In the genomic region with DNA sequence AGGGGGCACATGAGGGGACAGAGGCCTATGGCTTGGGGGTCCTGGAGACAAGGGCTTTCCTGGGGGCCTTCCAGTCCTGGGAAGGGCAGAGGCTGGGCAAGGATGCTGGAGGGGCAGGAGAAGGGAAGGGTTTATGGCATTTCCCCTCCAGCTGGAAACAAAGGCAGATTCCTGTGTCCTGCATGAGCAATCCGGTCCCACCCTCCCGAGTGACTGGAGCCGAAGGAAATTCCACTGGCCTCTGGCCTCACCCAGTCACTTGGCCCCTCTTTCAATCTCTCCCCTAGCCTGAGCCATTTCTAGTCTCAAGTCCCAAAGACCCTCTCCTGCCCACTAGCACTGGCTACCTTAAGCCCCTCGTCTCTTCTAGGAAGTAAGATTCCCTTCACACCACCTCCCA, we compare ENCODE assay signal across 15 mouse cellular contexts. TPM values are rescaled to one million over a fixed set of nuclear protein-coding genes. Genes with fewer than 3 reads are reported as not detected.
A peak's percentile ranks its signal among the peaks of the same experiment; 100 is the strongest.
DNase-seq lines count a peak whose midpoint lies in the region; ATAC-seq and TF ChIP-seq lines count a peak whose summit lies in the region.
"Had no signal": no experiment of that assay in that cellular context is flagged by ENCODE, and none has a peak within 500 bp of the region (broad histone marks: within the 10 kb centered on the region; RNA-seq: fewer than 3 reads in every experiment).

No protein-coding gene starts in this region.

- WGBS in cerebellum, adult 2 months = 63% methylated on average over 4 of the region's 4 CpGs
- 43% methylated on average over 4 of the region's 4 CpGs for WGBS in limb, embryonic 15.5 days

- intact Hi-C loops in heart, postnatal 36 days (cut with DNase I) = no loop called here

- peaks cover 7% of the 10 kb centered on the region for H3K9me3 ChIP-seq in E14TG2a.4 (ENCODE audit: low read length)
- H3K9me3 ChIP-seq in limb, embryonic 15.5 days = no peaks in the 10 kb centered on the region
- H3K9me3 ChIP-seq: liver, embryonic 15.5 days; stomach, embryonic 15.5 days had no signal

- no peak for TF ChIP-seq POLR2A in cerebellum, adult 2 months (IDR thresholded peaks at IDR 0.05; ENCODE audit: borderline replicate concordance, insufficient read depth, low read length)

- DNase-seq in cerebellum, adult 2 months = no peak
- DNase-seq in cerebellum, postnatal 25 days = no peak
- DNase-seq in heart, postnatal 36 days = peak; percentile 49 to 60
- DNase-seq in cerebellum, postnatal 14 days = no peak
- DNase-seq in layer of hippocampus, adult 8-10 months (ENCODE audit: low spot score in 2 of 2) = no peak
- DNase-seq: adrenal gland, adult 8-10 months; cerebellum, adult 11-12 months had no signal

- no peaks in the 10 kb centered on the region for H3K27me3 ChIP-seq in cerebellum, adult 2 months (ENCODE audit: control insufficient read depth, insufficient read depth, low read length)
- peaks cover 50% of the 10 kb centered on the region for H3K27me3 ChIP-seq in E14TG2a.4 (ENCODE audit: insufficient read depth, low read length)
- peaks cover 3% of the 10 kb centered on the region; the same call in 1 of the 2 replicates for H3K27me3 ChIP-seq in limb, embryonic 15.5 days
- H3K27me3 ChIP-seq: stomach, embryonic 15.5 days had no signal

- no peaks in the 10 kb centered on the region; the same call in 1 of the 2 replicates for H3K4me1 ChIP-seq in cerebellum, adult 2 months (ENCODE audit: control insufficient read depth, insufficient read depth, low read length)
- peaks cover 60% of the 10 kb centered on the region for H3K4me1 ChIP-seq in E14TG2a.4 (replicated peaks; ENCODE audit: low read depth, low read length)
- H3K4me1 ChIP-seq in limb, embryonic 15.5 days = peaks cover 29% of the 10 kb centered on the region

- no peak for TF ChIP-seq CTCF in cerebellum, adult 2 months (IDR thresholded peaks at IDR 0.05; ENCODE audit: borderline replicate concordance, insufficient read depth, low read depth, low read length)
- no peak for TF ChIP-seq CTCF in E14TG2a.4 (conservative IDR thresholded peaks at IDR 0.05; ENCODE audit: low read length)

- no peak overlapping the region for H3K4me2 ChIP-seq in limb, embryonic 15.5 days
- H3K4me2 ChIP-seq: liver, embryonic 15.5 days; stomach, embryonic 15.5 days had no signal

- H3K36me3 ChIP-seq in E14TG2a.4 (ENCODE audit: insufficient read depth, low read length) = no peaks in the 10 kb centered on the region
- no peaks in the 10 kb centered on the region for H3K36me3 ChIP-seq in limb, embryonic 15.5 days
- H3K36me3 ChIP-seq: liver, embryonic 15.5 days; stomach, embryonic 15.5 days had no signal

- H3K27ac ChIP-seq in cerebellum, adult 2 months (ENCODE audit: insufficient read depth, low read length) = peak overlapping the region; percentile 64; the same call in 1 of the 2 replicates
- peak overlapping the region; percentile 43; the same call in 1 of the 2 replicates for H3K27ac ChIP-seq in limb, embryonic 15.5 days
- H3K27ac ChIP-seq: liver, embryonic 15.5 days; stomach, embryonic 15.5 days had no signal

- H3K9ac ChIP-seq in limb, embryonic 15.5 days = no peak overlapping the region
- H3K9ac ChIP-seq: liver, embryonic 15.5 days; stomach, embryonic 15.5 days had no signal

- ATAC-seq in limb, embryonic 15.5 days (ENCODE audit: insufficient number of reproducible peaks, low FRiP score, low TSS enrichment, low read depth) = no peak
- no peak for ATAC-seq in erythroid progenitor cell, adult 5-6 weeks (replicated peaks; ENCODE audit: low FRiP score, poor library complexity, severe bottlenecking)

- no peak overlapping the region for H3K4me3 ChIP-seq in cerebellum, adult 2 months (replicated peaks; ENCODE audit: insufficient read depth, low read depth, low read length)
- 0 out of 2 replicates have a peak overlapping the region, but pooled peaks have one; percentile 14 for H3K4me3 ChIP-seq in E14TG2a.4 (replicated peaks; ENCODE audit: low read length)
- H3K4me3 ChIP-seq in limb, embryonic 15.5 days = no peak overlapping the region
- H3K4me3 ChIP-seq: erythroblast, embryonic 14.5 days; liver, embryonic 15.5 days; stomach, embryonic 15.5 days had no signal

RNA-seq across cellular contexts. Expression of a gene that starts 5.1 kb away (rescaled TPM):
- 15.3 and 17.2 TPM in 2 replicates for polyA plus RNA-seq in cerebellum, adult 2 months (2012; rRNA removed)
- total RNA-seq in heart, postnatal 36 days (2021) = 10 to 100 TPM; 22.3 to 31.1 TPM
- 16.3 and 17.7 TPM in 2 replicates for polyA plus RNA-seq in limb, embryonic 15.5 days (2015; fragmentation: Nextera tagmentation; extraction: Ambion mirVana)
- 1.1 and 23.1 TPM in 2 replicates for total RNA-seq in erythroid progenitor cell, adult 5-6 weeks (2015; ENCODE audit: low replicate concordance)
- total RNA-seq in erythroid progenitor cell, adult 5-6 weeks (2017; ENCODE audit: low replicate concordance) = 0.08 and 1.3 TPM in 2 replicates
- 10 to 100 TPM; 14.1 to 16.5 (median 14.9) TPM for total RNA-seq in layer of hippocampus, adult 8-10 months (2022)
- polyA plus RNA-seq: erythroblast, embryonic 14.5 days had no signal

RNA-seq across cellular contexts. Expression of a gene that starts 7.6 kb away (rescaled TPM):
- 0.10 and 0.33 TPM in 2 replicates for polyA plus RNA-seq in cerebellum, adult 2 months (2012; rRNA removed)
- total RNA-seq in heart, postnatal 36 days (2021) = not detected
- not detected in 2 replicates for polyA plus RNA-seq in limb, embryonic 15.5 days (2015; fragmentation: Nextera tagmentation; extraction: Ambion mirVana)
- total RNA-seq in erythroid progenitor cell, adult 5-6 weeks (2015; ENCODE audit: low replicate concordance) = not detected in 2 replicates
- not detected in 2 replicates for total RNA-seq in erythroid progenitor cell, adult 5-6 weeks (2017; ENCODE audit: low replicate concordance)
- total RNA-seq in layer of hippocampus, adult 8-10 months (2022) = under 1 TPM in 1 of 4 experiments, not detected in 3; 0.25 TPM
- total RNA-seq: layer of hippocampus, postnatal 25 days had no signal
- polyA plus RNA-seq: erythroblast, embryonic 14.5 days; gonadal fat pad, adult 2 months; liver, embryonic 15.5 days; stomach, embryonic 15.5 days had no signal

RNA-seq across cellular contexts. Expression of a gene that starts 44.8 kb away (rescaled TPM):
- 2.5 and 2.7 TPM in 2 replicates for polyA plus RNA-seq in cerebellum, adult 2 months (2012; rRNA removed)
- total RNA-seq in heart, postnatal 36 days (2021) = 1 to 10 TPM; 1.4 to 2.2 TPM
- 0.09 and 0.12 TPM in 2 replicates for polyA plus RNA-seq in limb, embryonic 15.5 days (2015; fragmentation: Nextera tagmentation; extraction: Ambion mirVana)
- total RNA-seq in erythroid progenitor cell, adult 5-6 weeks (2015; ENCODE audit: low replicate concordance) = not detected in 2 replicates
- total RNA-seq in erythroid progenitor cell, adult 5-6 weeks (2017; ENCODE audit: low replicate concordance) = not detected in 2 replicates
- total RNA-seq in layer of hippocampus, adult 8-10 months (2022) = 1 to 10 TPM; 1.3 to 2.4 (median 1.8) TPM
- polyA plus RNA-seq: erythroblast, embryonic 14.5 days had no signal

RNA-seq across cellular contexts. Expression of a gene that starts 50.7 kb away (rescaled TPM):
- polyA plus RNA-seq in cerebellum, adult 2 months (2012; rRNA removed) = 54.5 and 55.2 TPM in 2 replicates
- 10 to 100 TPM; 12.6 to 14.6 TPM for total RNA-seq in heart, postnatal 36 days (2021)
- polyA plus RNA-seq in limb, embryonic 15.5 days (2015; fragmentation: Nextera tagmentation; extraction: Ambion mirVana) = 8.4 and 10.9 TPM in 2 replicates
- total RNA-seq in erythroid progenitor cell, adult 5-6 weeks (2015; ENCODE audit: low replicate concordance) = 0.84 and 1.8 TPM in 2 replicates
- total RNA-seq in erythroid progenitor cell, adult 5-6 weeks (2017; ENCODE audit: low replicate concordance) = 1.2 and 1.4 TPM in 2 replicates
- 10 to 100 TPM; 81.2 to 96.0 (median 85.4) TPM for total RNA-seq in layer of hippocampus, adult 8-10 months (2022)

Comparison
In these comparisons a context has a peak if more than half of its experiments do, and no peak if none do; other contexts are left out.
1. DNase-seq: peak in heart, postnatal 36 days (2 of 2); none in cerebellum, adult 2 months (0 of 2), cerebellum, postnatal 25 days (0 of 2), cerebellum, postnatal 14 days (0 of 2) and layer of hippocampus, adult 8-10 months (0 of 2).